Mouse (Mus musculus): ENCODE data around the gene 4930402H24Rik.

- TF ChIP-seq E2F4 (IDR thresholded peaks at IDR 0.05; ENCODE audit: borderline replicate concordance, low read depth, low read length), result no peak
- TF ChIP-seq CHD1 (IDR thresholded peaks at IDR 0.05; ENCODE audit: low read depth, low read length), result no peak
These were observed at the start of gene 4930402H24Rik, which contains the start of gene Atrn for GRCm38 (mm10) chr2:130905751-130906583.
